Mouse (Mus musculus) limb, embryonic 15.5 days (tissue): ENCODE measurements at regions not wholly inside any gene's neighbourhood (a gene's known extent, or its start where the extent isn't known, plus 50 kb on each side); places are given as distances from the start of the nearest gene placed in this dataset.

Experiments
- ATAC-seq: fragments of 200-750 bp; cut with Nextera tagmentation; 2 replicates; pipeline ENCODE4 v1.8.0; 2017; ENCODE audit warnings: low read depth, moderate TSS enrichment; ENCODE audit not compliant: insufficient number of reproducible peaks, low FRiP score, low TSS enrichment
- H3K27ac ChIP-seq: fragments of 300-500 bp; sonication (generic); 2 replicates; pipeline ENCODE4 v1.5.1; 2015; ENCODE audit warnings: moderate library complexity, mild to moderate bottlenecking, inconsistent platforms
- H3K27me3 ChIP-seq: fragments of 300-500 bp; sonication (generic); 2 replicates; pipeline ENCODE4 v1.6.1; 2015; ENCODE audit warnings: inconsistent platforms
- H3K36me3 ChIP-seq: fragments of 300-500 bp; sonication (generic); 2 replicates; pipeline ENCODE4 v1.6.1; 2015; ENCODE audit warnings: inconsistent platforms
- H3K4me1 ChIP-seq: fragments of 300-500 bp; sonication (generic); 2 replicates; pipeline ENCODE4 v1.6.1; 2015; ENCODE audit warnings: inconsistent platforms
- H3K4me2 ChIP-seq: fragments of 300-500 bp; sonication (generic); 2 replicates; pipeline ENCODE4 v1.6.1; 2015; ENCODE audit warnings: mild to moderate bottlenecking, inconsistent platforms
- H3K4me3 ChIP-seq: fragments of 300-500 bp; sonication (generic); 2 replicates; pipeline ENCODE4 v1.5.1; 2015; ENCODE audit warnings: mild to moderate bottlenecking, inconsistent platforms
- H3K9ac ChIP-seq: fragments of 300-500 bp; sonication (generic); 2 replicates; pipeline ENCODE4 v1.6.1; 2015; ENCODE audit warnings: inconsistent platforms
- H3K9me3 ChIP-seq: fragments of 300-500 bp; sonication (generic); 2 replicates; pipeline ENCODE4 v1.6.1; 2016; ENCODE audit warnings: inconsistent platforms
- WGBS: fragments of 180-500 bp; shearing (Covaris S2); methylation state at CpG from one replicate; pipeline ENCODE4 v1.1.7; 2015; 5-methylcytosine and 5-hydroxymethylcytosine counted together

DNA sequence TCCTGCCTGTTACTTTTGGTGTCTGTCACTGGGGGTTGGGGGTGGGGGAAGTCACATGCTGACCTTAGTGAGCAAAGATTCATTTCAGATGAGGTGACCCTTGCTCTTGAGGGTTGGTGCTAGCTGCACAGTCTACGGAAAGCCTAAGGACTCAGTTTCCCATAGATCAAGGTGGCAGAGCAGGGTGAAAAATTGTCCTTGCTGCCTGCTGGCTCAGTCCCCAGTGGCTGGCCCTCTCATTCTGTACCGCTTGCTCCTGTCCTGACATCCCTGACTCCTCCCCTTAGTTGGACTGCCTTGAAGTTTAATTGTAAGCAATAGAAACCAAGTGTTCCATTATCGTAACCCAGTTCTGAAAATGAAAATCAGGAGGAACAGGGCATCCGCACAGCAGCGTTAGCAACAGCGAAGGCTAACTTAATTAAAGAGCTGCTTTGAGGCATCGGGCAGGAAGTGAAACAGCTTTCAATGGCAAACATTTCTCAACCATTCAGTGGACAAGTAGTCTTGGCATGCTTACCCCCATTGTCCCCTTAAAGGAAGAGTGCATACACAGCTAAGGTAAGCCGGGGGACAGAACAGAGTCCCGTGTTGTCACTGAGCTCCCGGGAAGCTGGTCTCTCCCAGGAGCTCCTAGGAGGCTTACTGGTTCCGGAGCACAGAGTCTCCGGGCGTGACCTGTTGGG, 151.9 kb upstream of the Id2 start:
- WGBS: 62% methylated on average over 13 of the region's 13 CpGs
- H3K9ac ChIP-seq: no peak overlapping the region

DNA sequence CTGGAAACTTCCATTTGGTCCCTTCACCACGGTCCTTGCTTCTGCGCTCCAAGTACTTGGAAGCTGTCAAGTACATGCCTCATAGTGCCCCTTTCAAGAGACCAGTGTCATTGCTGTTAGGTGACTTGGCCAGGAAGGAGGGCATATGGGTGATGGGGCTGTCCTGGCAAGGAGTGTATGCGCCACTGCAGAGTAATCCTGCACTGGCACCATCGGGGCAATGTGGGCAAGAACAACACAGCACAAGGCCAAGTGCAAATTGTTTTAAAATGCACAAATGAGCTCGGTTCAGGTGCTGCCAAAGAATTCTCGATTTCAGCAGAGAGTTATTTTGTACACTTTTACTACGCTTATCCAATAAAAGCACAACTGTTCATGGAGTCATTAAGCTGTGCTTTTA, 149.6 kb upstream of the Id2 start:
- Histone ChIP-seq H3K9ac (no peak overlapping the region), H3K4me3 (no peak overlapping the region), H3K4me2 (no peak overlapping the region), H3K4me1 (peaks cover 31% of the 10 kb centered on the region), H3K36me3 (no peaks in the 10 kb centered on the region), H3K9me3 (no peaks in the 10 kb centered on the region), H3K27me3 (no peaks in the 10 kb centered on the region), H3K27ac (no peak overlapping the region)
- ATAC-seq: no peak
- WGBS: 60% methylated on average over 7 of the region's 7 CpGs

More for the DNA sequence above, 151.9 kb upstream of the Id2 start:
- Histone ChIP-seq H3K4me2 (no peak overlapping the region), H3K36me3 (no peaks in the 10 kb centered on the region), H3K4me3 (no peak overlapping the region), H3K9me3 (no peaks in the 10 kb centered on the region), H3K27me3 (no peaks in the 10 kb centered on the region), H3K4me1 (peaks cover 31% of the 10 kb centered on the region), H3K27ac (no peak overlapping the region)
- ATAC-seq: no peak

DNA sequence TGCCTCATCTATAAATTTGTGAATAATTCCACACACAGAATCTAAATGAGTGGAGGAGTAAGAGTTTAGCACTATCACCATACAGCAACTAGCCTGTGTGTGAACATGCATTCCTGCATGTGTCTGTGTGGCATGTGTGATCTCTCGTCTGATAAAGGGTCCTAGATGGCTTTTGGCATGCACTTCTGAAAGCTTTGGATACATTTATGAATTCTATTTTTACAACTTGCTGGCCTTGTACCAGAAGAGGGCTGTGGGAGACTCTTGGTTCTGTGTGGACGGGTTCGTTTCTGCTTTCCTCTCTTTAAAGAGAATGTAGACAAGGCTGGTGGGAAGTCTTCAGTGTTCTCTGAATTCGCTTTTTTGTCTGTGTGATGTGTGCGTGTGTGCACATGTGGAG, 148.7 kb upstream of the Id2 start:
- Histone ChIP-seq H3K4me1 (peaks cover 31% of the 10 kb centered on the region), H3K9ac (no peak overlapping the region), H3K27ac (no peak overlapping the region), H3K27me3 (no peaks in the 10 kb centered on the region), H3K4me2 (no peak overlapping the region), H3K4me3 (no peak overlapping the region), H3K36me3 (no peaks in the 10 kb centered on the region), H3K9me3 (no peaks in the 10 kb centered on the region)
- no peak for ATAC-seq
- 48% methylated on average over 5 of the region's 5 CpGs for WGBS

DNA sequence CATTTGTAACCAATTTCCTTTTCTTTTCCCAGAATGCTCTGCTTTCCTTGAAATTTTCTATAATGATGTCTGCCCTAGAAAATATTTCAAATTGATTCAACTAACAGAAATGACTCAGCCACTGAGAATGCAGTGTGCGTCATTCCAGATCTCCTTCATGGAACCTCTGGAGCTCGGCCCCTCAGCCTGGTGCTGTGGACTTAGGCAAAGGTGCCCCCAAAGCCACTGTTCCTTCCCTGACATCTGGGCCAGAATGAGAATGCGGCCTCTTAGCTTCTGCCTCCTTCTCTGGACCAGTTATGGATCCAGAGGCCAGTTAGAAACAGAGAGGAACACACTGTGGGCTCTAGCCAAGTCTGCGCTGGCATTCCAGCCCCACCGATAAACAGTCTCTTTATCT, 148.3 kb upstream of the Id2 start:
- Histone ChIP-seq H3K4me3 (no peak overlapping the region), H3K27me3 (no peaks in the 10 kb centered on the region), H3K9ac (no peak overlapping the region), H3K27ac (no peak overlapping the region), H3K9me3 (no peaks in the 10 kb centered on the region), H3K4me1 (peaks cover 31% of the 10 kb centered on the region), H3K36me3 (no peaks in the 10 kb centered on the region), H3K4me2 (no peak overlapping the region)
- no peak for ATAC-seq
- WGBS: 75% methylated on average over 5 of the region's 5 CpGs

DNA sequence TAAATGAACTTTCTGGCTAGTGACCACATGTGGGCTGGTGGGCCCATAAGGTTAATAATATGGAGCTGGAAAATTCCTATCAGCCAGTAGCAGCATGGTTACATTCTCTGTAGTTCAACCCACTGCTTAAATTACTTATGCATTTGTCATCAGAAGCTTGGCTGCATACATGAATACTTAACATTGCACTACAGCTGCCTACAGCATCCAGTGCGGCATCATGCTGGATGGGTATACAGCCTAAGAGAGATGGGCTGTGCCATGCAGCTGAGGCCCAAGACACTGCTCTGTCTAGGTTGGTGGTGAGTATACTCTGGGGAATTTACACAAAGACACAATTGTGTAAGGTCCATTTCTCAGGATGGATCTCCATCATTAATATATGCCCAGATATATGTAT, 147.7 kb upstream of the Id2 start:
- no peaks in the 10 kb centered on the region for H3K27me3 ChIP-seq
- H3K9ac ChIP-seq: no peak overlapping the region
- 73% methylated on average over 1 of the region's 1 CpGs for WGBS
- no peak overlapping the region for H3K4me2 ChIP-seq
- ATAC-seq: no peak
- H3K27ac ChIP-seq: no peak overlapping the region
- H3K36me3 ChIP-seq: no peaks in the 10 kb centered on the region
- H3K9me3 ChIP-seq: no peaks in the 10 kb centered on the region
- peaks cover 31% of the 10 kb centered on the region for H3K4me1 ChIP-seq
- H3K4me3 ChIP-seq: no peak overlapping the region

DNA sequence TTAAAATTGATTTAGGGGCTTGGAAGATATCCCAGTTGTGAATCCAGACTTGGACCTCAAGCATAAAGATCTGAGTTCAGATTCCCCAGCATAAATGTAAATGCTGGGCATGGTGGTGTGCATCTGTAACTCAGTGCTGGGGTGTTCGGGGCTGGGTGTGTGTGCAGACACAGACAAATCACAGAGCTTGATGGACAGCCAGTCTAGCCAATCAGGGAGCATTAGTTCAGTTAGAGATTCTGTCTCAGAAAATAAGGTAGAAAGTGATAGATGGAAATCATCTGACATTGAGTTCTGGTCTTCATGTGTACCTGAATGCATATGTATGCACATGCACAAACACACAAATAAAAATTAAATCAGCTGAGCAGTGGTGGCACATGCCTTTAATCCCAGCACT, 147.0 kb upstream of the Id2 start:
- no peaks in the 10 kb centered on the region for H3K9me3 ChIP-seq
- H3K36me3 ChIP-seq: no peaks in the 10 kb centered on the region
- H3K27ac ChIP-seq: no peak overlapping the region
- ATAC-seq: no peak
- H3K9ac ChIP-seq: no peak overlapping the region
- no peak overlapping the region for H3K4me3 ChIP-seq
- H3K4me2 ChIP-seq: no peak overlapping the region
- H3K27me3 ChIP-seq: no peaks in the 10 kb centered on the region
- peaks cover 24% of the 10 kb centered on the region for H3K4me1 ChIP-seq
- WGBS: 63% methylated on average over 1 of the region's 1 CpGs

DNA sequence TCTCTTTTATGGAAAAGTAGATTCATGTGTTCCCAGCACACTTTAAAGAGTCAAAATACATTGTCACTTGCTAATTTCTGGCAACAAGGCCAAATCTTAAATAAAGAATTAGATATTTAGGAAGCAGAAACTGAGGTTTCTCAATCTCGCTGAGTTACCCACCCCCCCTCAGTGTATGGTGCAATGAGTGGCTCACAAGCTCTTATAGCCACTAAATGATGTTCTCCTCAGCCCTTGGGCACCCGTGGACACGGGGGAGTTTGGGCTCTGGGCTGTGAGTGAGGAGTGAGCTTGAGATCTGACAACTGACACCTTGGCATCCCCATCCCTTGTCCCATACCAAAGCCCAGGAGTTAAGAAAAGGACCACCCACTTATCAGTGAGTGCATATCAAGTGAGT, 145.4 kb upstream of the Id2 start:
- no peaks in the 10 kb centered on the region for H3K9me3 ChIP-seq
- no peaks in the 10 kb centered on the region for H3K36me3 ChIP-seq
- H3K9ac ChIP-seq: no peak overlapping the region
- ATAC-seq: no peak
- no peak overlapping the region for H3K27ac ChIP-seq
- H3K4me1 ChIP-seq: peaks cover 22% of the 10 kb centered on the region
- 76% methylated on average over 3 of the region's 3 CpGs for WGBS
- H3K4me2 ChIP-seq: no peak overlapping the region
- no peak overlapping the region for H3K4me3 ChIP-seq
- H3K27me3 ChIP-seq: no peaks in the 10 kb centered on the region

DNA sequence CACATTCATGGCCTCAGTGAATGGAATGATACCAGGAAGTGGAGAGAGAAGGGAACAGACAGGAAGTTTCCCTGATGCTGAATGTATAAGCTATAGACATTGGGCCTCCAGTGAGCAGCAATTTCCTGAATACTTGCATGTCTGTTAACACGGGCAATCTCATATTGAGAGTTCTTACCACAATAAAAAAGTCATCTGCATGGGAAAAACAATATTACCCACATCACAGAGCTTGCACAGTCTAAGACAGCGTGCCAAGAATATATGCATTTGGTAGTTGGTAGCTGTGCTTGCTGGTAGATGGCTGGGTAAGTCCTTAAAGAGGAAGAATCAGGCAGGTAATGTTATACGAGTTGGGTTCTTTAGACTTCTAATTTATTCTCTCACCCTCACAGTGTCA, 144.7 kb upstream of the Id2 start:
- Histone ChIP-seq H3K36me3 (no peaks in the 10 kb centered on the region), H3K4me3 (no peak overlapping the region), H3K4me1 (peaks cover 17% of the 10 kb centered on the region), H3K9ac (no peak overlapping the region), H3K9me3 (no peaks in the 10 kb centered on the region), H3K4me2 (no peak overlapping the region), H3K27me3 (no peaks in the 10 kb centered on the region), H3K27ac (no peak overlapping the region)
- WGBS: 79% methylated on average over 3 of the region's 3 CpGs
- no peak for ATAC-seq

DNA sequence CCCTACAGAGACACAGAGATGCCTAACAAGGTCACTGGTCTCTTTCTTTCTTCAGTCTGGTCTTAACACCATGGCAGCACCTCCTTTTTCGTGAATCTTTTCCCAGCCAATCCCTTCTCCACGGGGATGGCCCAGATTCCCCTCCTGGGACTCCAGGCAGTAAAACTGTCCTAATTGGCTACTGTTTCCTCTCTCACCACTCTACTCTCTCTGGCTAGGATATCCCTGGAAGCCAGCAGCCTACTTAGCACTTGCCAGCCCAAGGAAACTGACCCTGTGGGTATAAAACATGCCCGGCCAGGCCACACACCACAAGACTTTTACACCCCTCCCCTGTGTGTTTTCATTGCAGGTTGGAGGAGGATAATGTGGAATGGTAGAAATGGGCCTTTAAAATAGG, 143.9 kb upstream of the Id2 start:
- H3K27me3 ChIP-seq: no peaks in the 10 kb centered on the region
- no peak overlapping the region for H3K9ac ChIP-seq
- WGBS: 33% methylated on average over 3 of the region's 3 CpGs
- no peaks in the 10 kb centered on the region for H3K36me3 ChIP-seq
- no peak overlapping the region for H3K4me3 ChIP-seq
- no peak for ATAC-seq
- peaks cover 9% of the 10 kb centered on the region for H3K4me1 ChIP-seq
- no peaks in the 10 kb centered on the region for H3K9me3 ChIP-seq
- H3K4me2 ChIP-seq: no peak overlapping the region
- no peak overlapping the region for H3K27ac ChIP-seq

DNA sequence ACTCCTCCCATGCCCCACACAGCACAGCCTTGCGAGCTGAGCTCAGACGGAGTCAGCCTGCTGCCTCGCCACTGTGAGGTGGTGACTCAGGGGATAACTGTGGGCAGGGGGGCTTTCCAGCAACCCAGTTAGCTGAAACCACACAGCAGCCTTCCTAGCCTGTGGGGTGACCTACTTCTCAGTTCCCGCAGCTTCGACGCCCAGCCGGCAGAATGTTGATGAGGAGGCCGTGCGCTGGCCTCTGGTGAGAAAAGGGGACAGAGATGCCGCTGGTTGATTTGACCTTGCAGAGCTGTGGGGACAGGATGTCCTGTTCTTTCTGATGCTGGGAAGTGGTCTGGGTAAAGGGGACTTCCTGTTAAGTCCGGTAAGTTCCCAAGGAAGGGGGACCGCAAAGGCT, 143.2 kb upstream of the Id2 start:
- H3K9me3 ChIP-seq: no peaks in the 10 kb centered on the region
- H3K9ac ChIP-seq: no peak overlapping the region
- ATAC-seq: 0 out of 2 replicates have a peak, but pooled peaks have one; percentile 30
- H3K4me1 ChIP-seq: peaks cover 5% of the 10 kb centered on the region
- H3K4me2 ChIP-seq: no peak overlapping the region
- H3K27ac ChIP-seq: no peak overlapping the region
- no peaks in the 10 kb centered on the region for H3K36me3 ChIP-seq
- 47% methylated on average over 12 of the region's 12 CpGs for WGBS
- H3K27me3 ChIP-seq: no peaks in the 10 kb centered on the region
- H3K4me3 ChIP-seq: no peak overlapping the region

DNA sequence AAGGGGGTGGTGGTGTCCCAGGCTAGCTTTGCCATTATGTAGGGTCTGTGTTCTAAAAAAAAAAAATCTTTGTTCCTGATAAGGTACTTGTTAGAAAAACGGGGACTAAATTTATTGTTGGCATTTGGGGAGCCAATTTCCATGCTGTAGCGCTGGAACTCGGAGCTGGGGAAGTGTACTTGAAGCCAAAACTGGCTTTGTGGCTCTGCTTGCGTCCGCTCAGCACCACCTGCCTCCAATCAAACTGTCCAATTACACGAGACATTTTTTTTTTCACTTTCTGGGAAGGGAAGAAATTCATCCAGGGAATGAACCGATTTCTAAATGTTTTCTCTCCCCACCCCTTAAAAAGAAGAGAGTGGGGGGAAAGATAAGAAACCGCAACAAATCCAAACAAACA, 138.1 kb upstream of the Id2 start:
- Histone ChIP-seq H3K27me3 (no peaks in the 10 kb centered on the region), H3K36me3 (no peaks in the 10 kb centered on the region), H3K4me1 (peaks cover 20% of the 10 kb centered on the region), H3K4me2 (no peak overlapping the region), H3K27ac (no peak overlapping the region), H3K9me3 (no peaks in the 10 kb centered on the region), H3K4me3 (no peak overlapping the region), H3K9ac (no peak overlapping the region)
- 27% methylated on average over 8 of the region's 8 CpGs for WGBS
- no peak for ATAC-seq

DNA sequence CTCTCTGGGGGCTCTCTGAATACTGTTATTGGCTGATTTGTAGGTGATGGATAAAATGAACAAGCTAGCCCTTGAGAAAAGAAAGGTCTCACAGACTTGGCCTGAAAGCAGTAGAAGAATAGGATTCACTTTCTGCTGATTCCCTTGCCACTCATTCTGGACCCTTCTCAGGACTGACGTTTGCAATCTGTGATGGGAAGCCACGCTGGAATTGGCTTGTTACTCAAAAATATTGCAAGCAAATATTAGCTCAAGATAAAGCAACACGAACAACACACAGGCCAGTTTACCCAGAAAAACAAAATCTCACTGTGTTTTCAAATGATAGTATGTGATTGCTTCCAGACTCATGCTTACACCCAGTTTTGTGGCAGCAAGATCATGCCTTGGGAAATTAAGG, 137.7 kb upstream of the Id2 start:
- Histone ChIP-seq H3K27ac (no peak overlapping the region), H3K9me3 (no peaks in the 10 kb centered on the region), H3K27me3 (no peaks in the 10 kb centered on the region), H3K36me3 (no peaks in the 10 kb centered on the region), H3K4me2 (no peak overlapping the region), H3K4me3 (no peak overlapping the region), H3K4me1 (peaks cover 20% of the 10 kb centered on the region), H3K9ac (no peak overlapping the region)
- 58% methylated on average over 3 of the region's 3 CpGs for WGBS
- no peak for ATAC-seq

DNA sequence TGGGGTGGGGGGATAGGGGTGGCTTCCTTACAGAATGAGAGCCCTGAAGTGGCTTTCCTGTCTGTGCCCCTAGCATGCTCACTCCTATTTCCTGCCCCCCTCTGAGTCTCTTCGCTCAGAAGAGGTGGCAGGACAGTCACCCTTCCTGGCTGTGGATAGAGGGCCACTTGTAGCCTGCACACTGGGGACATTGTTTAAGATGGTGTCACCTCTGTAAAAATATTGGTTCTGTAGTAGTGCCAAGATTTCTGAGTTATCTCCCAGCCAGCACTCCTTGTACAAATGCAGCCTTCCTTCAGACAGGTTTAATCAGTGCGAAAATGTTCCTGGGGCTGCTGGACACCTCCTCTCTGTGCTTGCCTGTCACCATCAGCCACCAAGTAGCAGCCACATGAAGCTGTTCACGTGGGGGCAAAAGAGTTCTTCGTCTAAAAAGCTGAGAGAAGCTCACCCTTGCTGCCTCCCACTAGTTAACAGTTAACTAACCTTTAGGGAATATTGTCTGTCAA, 136.1 kb upstream of the Id2 start:
- ATAC-seq: no peak
- no peak overlapping the region for H3K27ac ChIP-seq

More for the DNA sequence above, 136.1 kb upstream of the Id2 start:
- Histone ChIP-seq H3K4me2 (no peak overlapping the region), H3K4me1 (peaks cover 20% of the 10 kb centered on the region), H3K4me3 (no peak overlapping the region), H3K27me3 (no peaks in the 10 kb centered on the region), H3K36me3 (no peaks in the 10 kb centered on the region), H3K9ac (no peak overlapping the region), H3K9me3 (no peaks in the 10 kb centered on the region)
- 62% methylated on average over 4 of the region's 4 CpGs for WGBS
